Mouse (Mus musculus) stomach, embryonic 16.5 days (tissue): ENCODE results near the gene Ceacam2. TPM values are rescaled to one million over a fixed set of nuclear protein-coding genes. Genes with fewer than 3 reads are reported as not detected.
"Not testable (repeated sequence)": the region's sequence is repeated elsewhere in the genome, so short reads cannot be mapped to it uniquely, and the experiment has no call there.

Source experiments
- ATAC-seq: fragments of 200-750 bp; cut with Nextera tagmentation; 2 replicates; pipeline ENCODE4 v1.8.0; 2017; ENCODE audit warnings: moderate number of reproducible peaks, moderate TSS enrichment; ENCODE audit not compliant: insufficient read depth, low FRiP score
- H3K27ac ChIP-seq: fragments of 300-500 bp; sonication (generic); 2 replicates; pipeline ENCODE4 v1.5.1; 2014; ENCODE audit warnings: low read length
- H3K27me3 ChIP-seq: fragments of 300-500 bp; sonication (generic); 2 replicates; pipeline ENCODE4 v1.6.1; 2014; ENCODE audit warnings: low read length, control low read depth, mixed read lengths; ENCODE audit not compliant: control insufficient read depth, insufficient read depth
- H3K36me3 ChIP-seq: fragments of 300-500 bp; sonication (generic); 2 replicates; pipeline ENCODE4 v1.6.1; 2014; ENCODE audit warnings: low read length; ENCODE audit not compliant: control insufficient read depth, insufficient read depth
- H3K4me1 ChIP-seq: fragments of 300-500 bp; sonication (generic); 2 replicates; pipeline ENCODE4 v1.6.1; 2014; ENCODE audit warnings: low read length, control low read depth, mixed read lengths; ENCODE audit not compliant: control insufficient read depth, insufficient read depth
- H3K4me2 ChIP-seq: fragments of 300-500 bp; sonication (generic); 2 replicates; pipeline ENCODE4 v1.6.1; 2014; ENCODE audit warnings: low read depth, low read length, mixed read lengths
- H3K4me3 ChIP-seq: fragments of 300-500 bp; sonication (generic); replicated peaks from 2 replicates; pipeline ENCODE4 v1.5.1; 2014; ENCODE audit warnings: mild to moderate bottlenecking, low read length
- H3K9ac ChIP-seq: fragments of 300-500 bp; sonication (generic); 2 replicates; pipeline ENCODE4 v1.6.1; 2014; ENCODE audit warnings: low read length
- H3K9me3 ChIP-seq: fragments of 300-500 bp; sonication (generic); replicated peaks from 2 replicates; pipeline ENCODE4 v1.6.1; 2016; ENCODE audit warnings: low read length, control low read depth; ENCODE audit not compliant: control insufficient read depth
- WGBS: fragments of 180-500 bp; shearing (Covaris S2); extraction: QIAGEN DNeasy Blood & Tissue Kit; methylation state at CpG from one replicate; pipeline ENCODE4 v1.1.7; 2014; 5-methylcytosine and 5-hydroxymethylcytosine counted together
- polyA plus RNA-seq: library from polyadenylated mRNA; unstranded; fragments of >200 nt; fragmentation: Nextera tagmentation; extraction: Ambion mirVana; gene quantifications from 2 replicates; pipeline ENCODE4 v1.2.1, GENCODE M21; 2015

The Ceacam2 gene
- polyA plus RNA-seq, 1 experiment from 2014 or later = not detected

GRCm38 (mm10) chr7:25489382-25489781 lies 50.3 kb downstream of the Ceacam2 start:
- not testable (repeated sequence) for ATAC-seq, H3K27ac ChIP-seq, H3K36me3 ChIP-seq, H3K4me3 ChIP-seq, H3K9ac ChIP-seq, H3K4me2 ChIP-seq, H3K27me3 ChIP-seq, H3K4me1 ChIP-seq, H3K9me3 ChIP-seq
- 85% methylated on average over 3 of the region's 3 CpGs for WGBS

GRCm38 (mm10) chr7:25486186-25486585 lies 53.5 kb downstream of the Ceacam2 start:
- Histone ChIP-seq H3K4me2 (no peak overlapping the region), H3K4me3 (no peak overlapping the region)

GRCm38 (mm10) chr7:25485061-25485460 lies 54.6 kb downstream of the Ceacam2 start:
- H3K9ac ChIP-seq = no peak overlapping the region
- H3K9me3 ChIP-seq = no peaks in the 10 kb centered on the region
- H3K36me3 ChIP-seq = no peaks in the 10 kb centered on the region
- WGBS = 63% methylated on average over 5 of the region's 5 CpGs
- H3K4me1 ChIP-seq = no peaks in the 10 kb centered on the region
- no peak overlapping the region for H3K27ac ChIP-seq
- no peaks in the 10 kb centered on the region for H3K27me3 ChIP-seq
- H3K4me3 ChIP-seq = no peak overlapping the region
- no peak for ATAC-seq
- no peak overlapping the region for H3K4me2 ChIP-seq

More at GRCm38 (mm10) chr7:25486186-25486585, 53.5 kb downstream of the Ceacam2 start:
- no peak for ATAC-seq
- H3K27me3 ChIP-seq = no peaks in the 10 kb centered on the region
- no peak overlapping the region for H3K9ac ChIP-seq
- no peaks in the 10 kb centered on the region for H3K36me3 ChIP-seq
- no peaks in the 10 kb centered on the region for H3K4me1 ChIP-seq
- no peaks in the 10 kb centered on the region for H3K9me3 ChIP-seq
- H3K27ac ChIP-seq = no peak overlapping the region
- WGBS = 18% methylated on average over 1 of the region's 1 CpGs

GRCm38 (mm10) chr7:25483133-25483735 lies 56.4 kb downstream of the Ceacam2 start:
- Histone ChIP-seq H3K27me3 (no peaks in the 10 kb centered on the region), H3K27ac (no peak overlapping the region), H3K4me3 (no peak overlapping the region), H3K4me1 (no peaks in the 10 kb centered on the region), H3K36me3 (no peaks in the 10 kb centered on the region), H3K9me3 (no peaks in the 10 kb centered on the region), H3K4me2 (no peak overlapping the region), H3K9ac (no peak overlapping the region)
- 82% methylated on average over 8 of the region's 8 CpGs for WGBS
- ATAC-seq = no peak

- H3K9me3 ChIP-seq, ATAC-seq, H3K27ac ChIP-seq, H3K27me3 ChIP-seq, H3K4me1 ChIP-seq, H3K4me2 ChIP-seq, H3K4me3 ChIP-seq, H3K36me3 ChIP-seq, H3K9ac ChIP-seq: not testable (repeated sequence)
- WGBS = 65% methylated on average over 8 of the region's 8 CpGs
Measured at GRCm38 (mm10) chr7:25480791-25481190, 58.9 kb downstream of the Ceacam2 start.

- WGBS = 4% methylated on average over 1 of the region's 1 CpGs
- H3K4me3 ChIP-seq = no peak overlapping the region
- H3K27me3 ChIP-seq = no peaks in the 10 kb centered on the region
- H3K9ac ChIP-seq = no peak overlapping the region
- no peaks in the 10 kb centered on the region for H3K4me1 ChIP-seq
- H3K36me3 ChIP-seq = no peaks in the 10 kb centered on the region
- ATAC-seq = no peak
- no peak overlapping the region for H3K27ac ChIP-seq
- H3K4me2 ChIP-seq = no peak overlapping the region
- no peaks in the 10 kb centered on the region for H3K9me3 ChIP-seq
Measured at GRCm38 (mm10) chr7:25479440-25479839, 60.2 kb downstream of the Ceacam2 start.

GRCm38 (mm10) chr7:25477752-25478093 lies 61.9 kb downstream of the Ceacam2 start:
- H3K4me3 ChIP-seq, H3K27me3 ChIP-seq, H3K36me3 ChIP-seq, H3K9ac ChIP-seq, H3K4me1 ChIP-seq, H3K27ac ChIP-seq, H3K9me3 ChIP-seq: not testable (repeated sequence)
- WGBS = 42% methylated on average over 2 of the region's 2 CpGs
- peak overlapping the region; percentile 34; the same call in 1 of the 2 replicates for H3K4me2 ChIP-seq
- peak; percentile 52; the same call in 1 of the 2 replicates for ATAC-seq

GRCm38 (mm10) chr7:25477091-25477751 lies 62.4 kb downstream of the Ceacam2 start, which contains the start of gene Ceacam1:
TSS of gene Ceacam1 (minus strand) at chr7:25477603.
- not testable (repeated sequence) for H3K27me3 ChIP-seq, H3K36me3 ChIP-seq, H3K4me1 ChIP-seq, H3K9me3 ChIP-seq
- Histone ChIP-seq H3K4me3 (peak within 1 kb of the TSS; percentile 23), H3K27ac (peak within 1 kb of the TSS; percentile 33; the same call in 1 of the 2 replicates), H3K4me2 (peak within 1 kb of the TSS; percentile 34), H3K9ac (peak within 1 kb of the TSS; percentile 48)
- WGBS = 17% methylated on average over 5 of the region's 5 CpGs
- peak; percentile 87; the same call in 1 of the 2 replicates for ATAC-seq

- not testable (repeated sequence) for H3K27ac ChIP-seq, ATAC-seq, H3K4me2 ChIP-seq, H3K36me3 ChIP-seq, H3K9ac ChIP-seq, H3K4me1 ChIP-seq, H3K4me3 ChIP-seq, H3K9me3 ChIP-seq, H3K27me3 ChIP-seq
- 84% methylated on average over 6 of the region's 6 CpGs for WGBS
Measured at GRCm38 (mm10) chr7:25471821-25472220, 67.8 kb downstream of the Ceacam2 start.
